Mouse (Mus musculus): Measurements from ENCODE around the gene Cd82. TPM values are rescaled to one million over a fixed set of nuclear protein-coding genes. Genes with fewer than 3 reads are reported as not detected.

Cd82 gene
- polyA plus RNA-seq, 1 experiment from 2014 or later = 6.2 TPM

DNA sequence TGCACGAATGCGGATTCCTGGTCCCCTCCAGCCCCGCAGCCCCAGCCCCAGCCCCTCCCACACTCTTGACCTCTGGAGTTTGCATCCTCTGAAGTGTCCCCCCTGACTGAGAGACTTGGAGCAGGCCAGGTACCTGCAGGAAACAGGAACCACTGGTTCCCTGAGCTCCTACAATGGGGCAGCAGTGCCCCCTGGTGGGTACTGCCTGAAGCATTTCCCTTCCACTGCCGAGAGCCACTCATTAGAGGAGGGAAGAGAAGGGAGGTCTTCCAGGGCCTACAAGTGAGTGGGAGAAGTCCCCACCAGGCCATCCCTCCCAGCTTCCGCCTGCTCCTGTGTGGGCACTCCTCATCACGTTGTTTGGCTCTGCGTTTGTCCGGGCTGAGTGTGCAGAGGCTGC is 44.5 kb downstream of the Cd82 start:
- no peaks in the 10 kb centered on the region for H3K4me1 ChIP-seq (replicated peaks; ENCODE audit: control insufficient read depth, insufficient read depth, low read length)
- no peaks in the 10 kb centered on the region for H3K36me3 ChIP-seq (ENCODE audit: control insufficient read depth, insufficient read depth, low read length)
- H3K27me3 ChIP-seq (ENCODE audit: control insufficient read depth, insufficient read depth, low read length) = 0 out of 2 replicates have a peak, but pooled peaks cover 2% of the 10 kb centered on the region
- no peak overlapping the region for H3K27ac ChIP-seq (ENCODE audit: low read depth, low read length)
- no peaks in the 10 kb centered on the region for H3K9me3 ChIP-seq (ENCODE audit: control insufficient read depth, low read length)
- WGBS = 14% methylated on average over 8 of the region's 8 CpGs
- no peak overlapping the region for H3K4me3 ChIP-seq (ENCODE audit: low read depth, low read length)
- DNase-seq (ENCODE audit: low spot score) (peak; percentile 92), ATAC-seq (ENCODE audit: low FRiP score) (peak; percentile 58)
- no peak overlapping the region for H3K9ac ChIP-seq (ENCODE audit: low read depth, low read length)
- H3K4me2 ChIP-seq (replicated peaks; ENCODE audit: low read depth, low read length) = no peak overlapping the region

DNA sequence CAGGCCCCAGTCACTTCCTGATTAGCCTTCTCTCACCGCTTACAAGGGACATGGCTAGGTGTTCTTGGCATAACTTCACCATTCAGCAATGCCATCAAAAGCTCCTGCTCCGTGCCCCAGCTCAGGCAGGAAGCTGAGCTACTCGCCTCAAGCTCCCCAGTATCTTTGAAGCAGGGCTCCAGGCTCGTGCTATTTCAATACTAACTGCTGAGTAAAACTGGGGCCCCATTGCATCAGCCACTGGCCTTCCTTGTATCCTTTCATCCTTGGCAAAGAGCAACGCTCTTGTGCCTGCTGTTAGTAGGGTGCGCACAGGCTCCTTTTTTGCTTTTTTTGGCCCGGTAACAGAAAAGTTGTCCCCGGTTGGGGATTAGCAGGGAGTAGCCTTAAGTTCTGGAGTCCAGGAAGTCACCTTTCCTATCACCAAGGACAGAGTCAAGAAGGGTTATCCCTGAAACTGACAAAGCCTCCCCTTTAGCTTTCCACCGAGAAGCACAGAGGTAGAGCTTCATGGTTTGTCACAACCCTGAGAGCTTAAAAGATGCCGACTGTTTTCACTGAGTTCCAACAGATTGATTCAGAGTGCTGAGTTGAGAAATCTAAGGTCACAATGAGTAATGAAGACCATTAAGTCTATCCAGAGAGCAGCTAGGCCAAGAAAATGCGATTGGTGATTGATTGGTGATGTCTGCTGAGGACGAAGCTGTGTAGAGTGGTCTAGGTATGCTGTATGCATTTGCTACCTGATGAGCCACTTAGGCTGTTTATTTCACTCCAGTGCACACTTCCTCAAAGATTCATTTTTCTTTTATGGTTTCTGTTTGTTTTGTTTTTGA is 45.8 kb downstream of the Cd82 start:
- no peaks in the 10 kb centered on the region for H3K36me3 ChIP-seq (ENCODE audit: control insufficient read depth, insufficient read depth, low read length)
- H3K4me1 ChIP-seq (replicated peaks; ENCODE audit: control insufficient read depth, insufficient read depth, low read length) = 0 out of 2 replicates have a peak, but pooled peaks cover 2% of the 10 kb centered on the region
- H3K9ac ChIP-seq (ENCODE audit: low read depth, low read length) = no peak overlapping the region
- H3K9me3 ChIP-seq (ENCODE audit: control insufficient read depth, low read length) = no peaks in the 10 kb centered on the region
- no peak for ATAC-seq (ENCODE audit: low FRiP score)
- H3K27ac ChIP-seq (ENCODE audit: low read depth, low read length) = no peak overlapping the region
- WGBS = 84% methylated on average over 12 of the region's 12 CpGs
- H3K27me3 ChIP-seq (ENCODE audit: control insufficient read depth, insufficient read depth, low read length) = 0 out of 2 replicates have a peak, but pooled peaks cover 2% of the 10 kb centered on the region
- H3K4me2 ChIP-seq (replicated peaks; ENCODE audit: low read depth, low read length) = no peak overlapping the region
- H3K4me3 ChIP-seq (ENCODE audit: low read depth, low read length) = no peak overlapping the region
- DNase-seq (ENCODE audit: low spot score) = no peak

DNA sequence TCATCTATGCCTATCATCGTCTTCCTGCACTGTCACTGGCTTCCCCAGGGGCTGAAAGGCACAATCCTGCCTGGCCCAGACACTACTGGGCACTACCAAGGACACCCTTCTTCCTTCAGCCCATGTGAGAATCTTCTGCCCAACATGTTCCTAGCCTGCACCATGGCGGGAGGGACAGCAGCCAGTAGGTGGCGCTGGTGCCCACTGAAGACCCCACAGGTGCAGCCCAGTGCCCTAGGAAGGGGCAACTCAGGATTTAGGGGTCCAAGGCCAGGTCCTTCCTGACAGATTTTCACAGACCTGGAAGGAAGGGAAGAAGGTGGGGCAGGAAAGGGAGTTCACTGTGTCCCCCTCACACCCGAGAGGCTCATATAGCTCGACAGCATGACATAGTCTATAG is 47.7 kb downstream of the Cd82 start:
- Histone ChIP-seq H3K27ac (ENCODE audit: low read depth, low read length) (no peak overlapping the region), H3K4me1 (replicated peaks; ENCODE audit: control insufficient read depth, insufficient read depth, low read length) (peaks cover 2% of the 10 kb centered on the region; the same call in 1 of the 2 replicates), H3K36me3 (ENCODE audit: control insufficient read depth, insufficient read depth, low read length) (no peaks in the 10 kb centered on the region), H3K9ac (ENCODE audit: low read depth, low read length) (no peak overlapping the region), H3K4me2 (replicated peaks; ENCODE audit: low read depth, low read length) (no peak overlapping the region), H3K4me3 (ENCODE audit: low read depth, low read length) (no peak overlapping the region), H3K27me3 (ENCODE audit: control insufficient read depth, insufficient read depth, low read length) (0 out of 2 replicates have a peak, but pooled peaks cover 2% of the 10 kb centered on the region), H3K9me3 (ENCODE audit: control insufficient read depth, low read length) (no peaks in the 10 kb centered on the region)
- 36% methylated on average over 5 of the region's 5 CpGs for WGBS
- DNase-seq (ENCODE audit: low spot score) (peak; percentile 73), ATAC-seq (ENCODE audit: low FRiP score) (0 out of 2 replicates have a peak, but pooled peaks have one; percentile 15)

DNA sequence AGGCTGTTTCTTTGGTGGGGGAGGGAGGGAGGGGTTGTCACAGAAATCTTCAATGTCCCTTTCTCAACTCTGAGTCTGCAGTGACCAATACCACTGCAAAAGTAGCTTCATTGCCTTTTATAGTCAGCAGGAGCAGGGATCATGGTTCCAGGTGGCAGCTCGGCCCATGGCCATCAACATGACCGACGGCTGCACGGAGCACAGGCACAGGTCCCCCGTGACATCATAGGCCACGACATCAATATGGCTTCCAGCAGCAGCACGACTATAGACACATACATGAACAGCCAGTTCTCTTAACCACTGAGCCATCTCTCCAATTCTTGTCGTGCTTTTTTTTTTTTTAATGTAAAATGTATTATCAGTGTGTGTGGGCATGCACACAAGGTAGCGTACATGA is 48.8 kb downstream of the Cd82 start:
- H3K27me3 ChIP-seq (ENCODE audit: control insufficient read depth, insufficient read depth, low read length) = 0 out of 2 replicates have a peak, but pooled peaks cover 2% of the 10 kb centered on the region
- H3K9ac ChIP-seq (ENCODE audit: low read depth, low read length) = no peak overlapping the region
- no peaks in the 10 kb centered on the region for H3K36me3 ChIP-seq (ENCODE audit: control insufficient read depth, insufficient read depth, low read length)
- no peak for ATAC-seq (ENCODE audit: low FRiP score)
- no peak overlapping the region for H3K27ac ChIP-seq (ENCODE audit: low read depth, low read length)
- H3K4me2 ChIP-seq (replicated peaks; ENCODE audit: low read depth, low read length) = no peak overlapping the region
- peaks cover 2% of the 10 kb centered on the region; the same call in 1 of the 2 replicates for H3K4me1 ChIP-seq (replicated peaks; ENCODE audit: control insufficient read depth, insufficient read depth, low read length)
- H3K4me3 ChIP-seq (ENCODE audit: low read depth, low read length) = no peak overlapping the region
- H3K9me3 ChIP-seq (ENCODE audit: control insufficient read depth, low read length) = no peaks in the 10 kb centered on the region
- DNase-seq (ENCODE audit: low spot score) = no peak
- 85% methylated on average over 9 of the region's 9 CpGs for WGBS

DNA sequence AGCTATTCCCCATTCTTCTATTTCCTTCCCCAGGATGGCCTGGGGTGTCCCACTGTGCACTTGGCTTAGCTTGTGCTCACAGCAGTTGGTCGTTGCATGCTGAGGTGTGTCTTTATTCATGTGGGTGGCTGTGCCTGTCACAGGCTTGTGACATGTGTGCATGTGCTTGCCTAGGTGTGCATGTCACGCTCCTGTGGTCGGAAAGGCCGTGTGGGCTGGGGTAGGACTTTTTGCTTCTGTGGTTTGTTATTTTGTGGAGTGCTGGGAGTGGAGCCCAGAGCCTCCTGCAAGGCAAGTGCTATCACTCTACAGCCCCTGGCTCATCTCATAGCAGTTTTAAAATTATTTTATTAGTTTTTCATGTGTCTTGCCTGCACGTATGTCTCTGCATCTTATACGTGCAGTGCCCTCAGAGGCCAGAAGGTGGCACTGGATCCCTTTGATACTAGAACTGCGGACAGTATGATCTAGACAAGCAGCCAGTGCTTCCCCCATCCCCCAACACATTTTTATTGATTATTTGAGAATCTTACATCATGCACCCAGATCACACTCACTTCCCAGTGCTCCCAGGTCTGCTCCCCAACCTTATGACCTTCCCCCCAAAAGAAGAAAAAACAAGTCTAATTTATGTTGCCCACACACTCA is 49.4 kb downstream of the Cd82 start:
- 0 out of 2 replicates have a peak, but pooled peaks cover 2% of the 10 kb centered on the region for H3K27me3 ChIP-seq (ENCODE audit: control insufficient read depth, insufficient read depth, low read length)
- ATAC-seq (ENCODE audit: low FRiP score) (no peak), DNase-seq (ENCODE audit: low spot score) (peak; percentile 80)
- H3K9ac ChIP-seq (ENCODE audit: low read depth, low read length) = no peak overlapping the region
- no peaks in the 10 kb centered on the region for H3K9me3 ChIP-seq (ENCODE audit: control insufficient read depth, low read length)
- no peak overlapping the region for H3K27ac ChIP-seq (ENCODE audit: low read depth, low read length)
- H3K4me1 ChIP-seq (replicated peaks; ENCODE audit: control insufficient read depth, insufficient read depth, low read length) = peaks cover 2% of the 10 kb centered on the region; the same call in 1 of the 2 replicates
- WGBS = 51% methylated on average over 7 of the region's 7 CpGs
- no peak overlapping the region for H3K4me3 ChIP-seq (ENCODE audit: low read depth, low read length)
- H3K36me3 ChIP-seq (ENCODE audit: control insufficient read depth, insufficient read depth, low read length) = no peaks in the 10 kb centered on the region
- H3K4me2 ChIP-seq (replicated peaks; ENCODE audit: low read depth, low read length) = no peak overlapping the region

DNA sequence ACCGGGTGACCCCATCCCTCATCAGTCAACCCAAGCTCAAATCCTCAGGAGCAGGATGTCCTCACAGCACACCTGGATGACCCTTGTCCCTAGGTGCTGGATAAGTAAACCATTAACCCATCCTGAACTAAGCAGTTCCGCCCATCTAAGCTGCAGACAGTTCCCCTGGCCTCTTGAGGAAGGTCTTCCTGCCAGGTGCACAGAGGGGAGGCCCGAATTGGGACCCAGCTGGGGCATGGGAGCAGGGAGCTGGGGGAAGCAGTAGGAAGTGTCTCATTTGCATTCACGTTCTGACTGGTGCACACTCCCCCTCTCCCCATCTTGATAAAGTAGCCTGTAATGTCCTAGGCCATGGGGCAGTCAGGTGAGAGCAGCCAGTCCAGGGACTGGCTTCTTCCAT is 50.8 kb downstream of the Cd82 start:
- H3K27me3 ChIP-seq (ENCODE audit: control insufficient read depth, insufficient read depth, low read length) = 0 out of 2 replicates have a peak, but pooled peaks cover 2% of the 10 kb centered on the region
- no peak overlapping the region for H3K4me2 ChIP-seq (replicated peaks; ENCODE audit: low read depth, low read length)
- H3K9ac ChIP-seq (ENCODE audit: low read depth, low read length) = no peak overlapping the region
- H3K27ac ChIP-seq (ENCODE audit: low read depth, low read length) = no peak overlapping the region
- no peak for DNase-seq (ENCODE audit: low spot score)
- H3K36me3 ChIP-seq (ENCODE audit: control insufficient read depth, insufficient read depth, low read length) = no peaks in the 10 kb centered on the region
- WGBS = 59% methylated on average over 4 of the region's 4 CpGs
- peaks cover 2% of the 10 kb centered on the region; the same call in 1 of the 2 replicates for H3K4me1 ChIP-seq (replicated peaks; ENCODE audit: control insufficient read depth, insufficient read depth, low read length)
- no peak for ATAC-seq (ENCODE audit: low FRiP score)
- H3K9me3 ChIP-seq (ENCODE audit: control insufficient read depth, low read length) = no peaks in the 10 kb centered on the region
- no peak overlapping the region for H3K4me3 ChIP-seq (ENCODE audit: low read depth, low read length)

DNA sequence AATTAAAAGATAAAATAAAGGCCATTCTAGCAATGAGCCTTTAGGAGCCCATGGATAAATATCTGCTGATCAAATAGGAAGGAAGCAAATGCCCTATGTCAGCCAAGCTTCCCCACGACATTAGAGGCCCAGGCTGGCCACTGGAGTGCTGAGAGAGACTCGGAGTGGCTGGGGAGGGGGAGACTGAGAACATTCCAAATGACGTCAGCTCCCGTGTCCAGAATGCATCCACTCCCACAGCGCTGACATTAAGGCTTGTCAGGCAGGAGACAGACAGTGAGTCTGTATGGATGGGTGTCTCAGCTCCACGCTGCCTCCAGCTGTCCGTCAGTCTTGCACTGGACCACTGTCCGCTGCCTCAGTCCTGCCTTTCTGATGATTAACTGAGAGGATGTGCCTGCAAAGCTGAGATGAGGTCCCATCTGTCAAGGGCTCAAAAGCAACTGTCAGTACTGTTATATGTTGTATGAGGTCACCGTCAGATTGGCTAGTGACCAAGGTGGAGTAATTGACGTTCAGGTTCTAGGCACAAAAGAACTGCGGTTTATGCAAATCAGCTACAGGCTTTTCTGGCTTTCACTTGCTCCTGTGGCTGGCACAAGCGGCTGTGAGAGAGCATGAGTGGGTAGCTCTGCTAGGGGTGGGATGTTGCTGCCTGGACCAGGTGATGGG is 51.9 kb downstream of the Cd82 start:
- ATAC-seq (ENCODE audit: low FRiP score) (no peak), DNase-seq (ENCODE audit: low spot score) (no peak)
- Histone ChIP-seq H3K4me2 (replicated peaks; ENCODE audit: low read depth, low read length) (no peak overlapping the region), H3K27me3 (ENCODE audit: control insufficient read depth, insufficient read depth, low read length) (no peaks in the 10 kb centered on the region), H3K4me1 (replicated peaks; ENCODE audit: control insufficient read depth, insufficient read depth, low read length) (peaks cover 2% of the 10 kb centered on the region; the same call in 1 of the 2 replicates), H3K27ac (ENCODE audit: low read depth, low read length) (no peak overlapping the region), H3K4me3 (ENCODE audit: low read depth, low read length) (no peak overlapping the region), H3K9me3 (ENCODE audit: control insufficient read depth, low read length) (no peaks in the 10 kb centered on the region), H3K9ac (ENCODE audit: low read depth, low read length) (no peak overlapping the region), H3K36me3 (ENCODE audit: control insufficient read depth, insufficient read depth, low read length) (no peaks in the 10 kb centered on the region)
- WGBS = 58% methylated on average over 12 of the region's 12 CpGs

DNA sequence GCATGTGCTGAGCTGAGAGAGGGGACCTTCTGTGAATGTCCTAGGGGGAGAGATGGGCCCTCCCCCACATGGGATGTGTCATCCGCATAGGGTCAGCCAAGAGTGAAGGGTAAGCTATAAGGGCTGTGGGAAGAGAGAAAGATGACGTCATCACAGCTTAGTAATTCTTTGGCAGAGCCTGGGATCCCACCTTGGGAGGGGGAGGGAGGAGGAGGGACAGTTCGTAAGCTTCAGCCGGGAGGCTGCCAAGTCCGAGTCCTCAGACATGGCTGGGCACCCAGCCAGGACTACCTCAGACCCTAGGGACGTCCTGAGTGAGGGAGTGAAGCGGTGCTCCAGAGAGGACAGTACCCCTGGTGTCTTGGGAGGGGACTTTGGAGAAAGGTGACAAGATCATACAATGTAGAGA is 57.9 kb downstream of the Cd82 start:
- no peaks in the 10 kb centered on the region for H3K27me3 ChIP-seq (ENCODE audit: control insufficient read depth, insufficient read depth, low read length)

More for the DNA sequence above, 57.9 kb downstream of the Cd82 start:
- Histone ChIP-seq H3K9ac (ENCODE audit: low read depth, low read length) (no peak overlapping the region), H3K27ac (ENCODE audit: low read depth, low read length) (no peak overlapping the region), H3K9me3 (ENCODE audit: control insufficient read depth, low read length) (no peaks in the 10 kb centered on the region), H3K4me2 (replicated peaks; ENCODE audit: low read depth, low read length) (no peak overlapping the region), H3K4me3 (ENCODE audit: low read depth, low read length) (no peak overlapping the region), H3K36me3 (ENCODE audit: control insufficient read depth, insufficient read depth, low read length) (no peaks in the 10 kb centered on the region), H3K4me1 (replicated peaks; ENCODE audit: control insufficient read depth, insufficient read depth, low read length) (no peaks in the 10 kb centered on the region)
- ATAC-seq (ENCODE audit: low FRiP score) (peak; percentile 27; the same call in 1 of the 2 replicates), DNase-seq (ENCODE audit: low spot score) (no peak)
- 75% methylated on average over 7 of the region's 7 CpGs for WGBS
